Mouse (Mus musculus): Measurements from ENCODE around the gene Fate1. TPM values are rescaled to one million over a fixed set of nuclear protein-coding genes. Genes with fewer than 3 reads are reported as not detected.

The Fate1 gene
- polyA plus RNA-seq, 1 experiment from 2014 or later: not detected

- WGBS: 48% methylated on average over 2 of the region's 2 CpGs
- H3K9me3 ChIP-seq (replicated peaks): no peaks in the 10 kb centered on the region
- no peak overlapping the region for H3K27ac ChIP-seq
- H3K9ac ChIP-seq: no peak overlapping the region
- H3K4me2 ChIP-seq: no peak overlapping the region
- H3K27me3 ChIP-seq: no peaks in the 10 kb centered on the region; the same call in 1 of the 2 replicates
- no peak overlapping the region for H3K4me3 ChIP-seq
- H3K36me3 ChIP-seq: no peaks in the 10 kb centered on the region
- no peaks in the 10 kb centered on the region for H3K4me1 ChIP-seq (replicated peaks)
- no peak for ATAC-seq (replicated peaks; ENCODE audit: insufficient number of reproducible peaks, insufficient read depth, low FRiP score, low read depth)
Measured at GRCm38 (mm10) chrX:71983205-71983604, 10.4 kb downstream of the Fate1 start.

- 83% methylated on average over 1 of the region's 1 CpGs for WGBS
- no peak overlapping the region for H3K4me2 ChIP-seq
- no peak overlapping the region for H3K9ac ChIP-seq
- no peak for ATAC-seq (replicated peaks; ENCODE audit: insufficient number of reproducible peaks, insufficient read depth, low FRiP score, low read depth)
- no peaks in the 10 kb centered on the region for H3K4me1 ChIP-seq (replicated peaks)
- H3K4me3 ChIP-seq: no peak overlapping the region
- H3K36me3 ChIP-seq: no peaks in the 10 kb centered on the region
- H3K9me3 ChIP-seq (replicated peaks): no peaks in the 10 kb centered on the region
- H3K27me3 ChIP-seq: no peaks in the 10 kb centered on the region; the same call in 1 of the 2 replicates
- no peak overlapping the region for H3K27ac ChIP-seq
Measured at GRCm38 (mm10) chrX:71983775-71984174, 11.0 kb downstream of the Fate1 start.

- ATAC-seq (replicated peaks; ENCODE audit: insufficient number of reproducible peaks, insufficient read depth, low FRiP score, low read depth): no peak
- H3K4me1 ChIP-seq (replicated peaks): no peaks in the 10 kb centered on the region
- H3K9ac ChIP-seq: no peak within 1 kb of the TSS
- 73% methylated on average over 3 of the region's 3 CpGs for WGBS
- H3K4me3 ChIP-seq: no peak within 1 kb of the TSS
- H3K9me3 ChIP-seq (replicated peaks): no peaks in the 10 kb centered on the region
- H3K36me3 ChIP-seq: no peaks in the 10 kb centered on the region
- H3K4me2 ChIP-seq: no peak within 1 kb of the TSS
- H3K27me3 ChIP-seq: peaks cover 5% of the 10 kb centered on the region
- H3K27ac ChIP-seq: no peak within 1 kb of the TSS
Measured at GRCm38 (mm10) chrX:71991549-71991948, 18.8 kb downstream of the Fate1 start, which contains the start of gene Cnga2. Gene Cnga2, plus strand, starts transcription at chrX:71991849.

- WGBS: 40% methylated on average over 1 of the region's 1 CpGs
- H3K36me3 ChIP-seq: no peaks in the 10 kb centered on the region
- no peak overlapping the region for H3K9ac ChIP-seq
- H3K4me3 ChIP-seq: no peak overlapping the region
- no peak overlapping the region for H3K4me2 ChIP-seq
- no peaks in the 10 kb centered on the region for H3K4me1 ChIP-seq (replicated peaks)
- H3K27ac ChIP-seq: no peak overlapping the region
- peaks cover 5% of the 10 kb centered on the region; the same call in 1 of the 2 replicates for H3K27me3 ChIP-seq
- no peaks in the 10 kb centered on the region for H3K9me3 ChIP-seq (replicated peaks)
- ATAC-seq (replicated peaks; ENCODE audit: insufficient number of reproducible peaks, insufficient read depth, low FRiP score, low read depth): no peak
Measured at GRCm38 (mm10) chrX:71995972-71996371, 23.2 kb downstream of the Fate1 start.

- H3K4me2 ChIP-seq: no peak overlapping the region
- H3K36me3 ChIP-seq: no peaks in the 10 kb centered on the region
- no peaks in the 10 kb centered on the region for H3K4me1 ChIP-seq (replicated peaks)
- no peak overlapping the region for H3K9ac ChIP-seq
- no peaks in the 10 kb centered on the region for H3K9me3 ChIP-seq (replicated peaks)
- no peaks in the 10 kb centered on the region for H3K27me3 ChIP-seq
- ATAC-seq (replicated peaks; ENCODE audit: insufficient number of reproducible peaks, insufficient read depth, low FRiP score, low read depth): no peak
- no peak overlapping the region for H3K27ac ChIP-seq
- H3K4me3 ChIP-seq: no peak overlapping the region
Measured at GRCm38 (mm10) chrX:72009930-72010329, 37.1 kb downstream of the Fate1 start.

GRCm38 (mm10) chrX:72012236-72012635, 39.5 kb downstream of the Fate1 start:
- ATAC-seq (replicated peaks; ENCODE audit: insufficient number of reproducible peaks, insufficient read depth, low FRiP score, low read depth): 0 out of 2 replicates have a peak, but pooled peaks have one; percentile 64
- Histone ChIP-seq H3K4me1 (replicated peaks) (no peaks in the 10 kb centered on the region), H3K27ac (peak overlapping the region; percentile 42), H3K36me3 (no peaks in the 10 kb centered on the region), H3K9ac (no peak overlapping the region), H3K9me3 (replicated peaks) (no peaks in the 10 kb centered on the region), H3K4me2 (no peak overlapping the region), H3K4me3 (no peak overlapping the region), H3K27me3 (no peaks in the 10 kb centered on the region)
- 47% methylated on average over 9 of the region's 9 CpGs for WGBS

- 21% methylated on average over 3 of the region's 3 CpGs for WGBS
- no peaks in the 10 kb centered on the region for H3K4me1 ChIP-seq (replicated peaks)
- H3K4me2 ChIP-seq: no peak overlapping the region
- H3K9ac ChIP-seq: no peak overlapping the region
- no peak for ATAC-seq (replicated peaks; ENCODE audit: insufficient number of reproducible peaks, insufficient read depth, low FRiP score, low read depth)
- H3K9me3 ChIP-seq (replicated peaks): no peaks in the 10 kb centered on the region
- no peaks in the 10 kb centered on the region for H3K27me3 ChIP-seq
- H3K36me3 ChIP-seq: no peaks in the 10 kb centered on the region
- no peak overlapping the region for H3K4me3 ChIP-seq
- H3K27ac ChIP-seq: no peak overlapping the region
Measured at GRCm38 (mm10) chrX:72012804-72013203, 40.0 kb downstream of the Fate1 start.

GRCm38 (mm10) chrX:72022241-72022640, 49.5 kb downstream of the Fate1 start:
- Histone ChIP-seq H3K4me1 (replicated peaks) (no peaks in the 10 kb centered on the region), H3K4me3 (no peak overlapping the region), H3K27ac (no peak overlapping the region), H3K9ac (no peak overlapping the region), H3K9me3 (replicated peaks) (no peaks in the 10 kb centered on the region), H3K27me3 (no peaks in the 10 kb centered on the region), H3K4me2 (no peak overlapping the region), H3K36me3 (no peaks in the 10 kb centered on the region)
- 79% methylated on average over 1 of the region's 1 CpGs for WGBS
- no peak for ATAC-seq (replicated peaks; ENCODE audit: insufficient number of reproducible peaks, insufficient read depth, low FRiP score, low read depth)

GRCm38 (mm10) chrX:72022750-72023398, 50.1 kb downstream of the Fate1 start:
- H3K4me1 ChIP-seq (replicated peaks): no peaks in the 10 kb centered on the region
- no peak overlapping the region for H3K27ac ChIP-seq
- no peaks in the 10 kb centered on the region for H3K36me3 ChIP-seq
- H3K27me3 ChIP-seq: no peaks in the 10 kb centered on the region
- H3K9me3 ChIP-seq (replicated peaks): no peaks in the 10 kb centered on the region
- WGBS: 35% methylated on average over 10 of the region's 10 CpGs
- no peak overlapping the region for H3K4me3 ChIP-seq
- H3K9ac ChIP-seq: no peak overlapping the region
- H3K4me2 ChIP-seq: no peak overlapping the region
- no peak for ATAC-seq (replicated peaks; ENCODE audit: insufficient number of reproducible peaks, insufficient read depth, low FRiP score, low read depth)

GRCm38 (mm10) chrX:72023542-72023941, 50.8 kb downstream of the Fate1 start:
- Histone ChIP-seq H3K36me3 (no peaks in the 10 kb centered on the region), H3K27me3 (no peaks in the 10 kb centered on the region), H3K9me3 (replicated peaks) (no peaks in the 10 kb centered on the region), H3K4me3 (no peak overlapping the region), H3K4me2 (no peak overlapping the region), H3K27ac (no peak overlapping the region), H3K4me1 (replicated peaks) (no peaks in the 10 kb centered on the region), H3K9ac (no peak overlapping the region)
- WGBS: 67% methylated on average over 3 of the region's 3 CpGs
- ATAC-seq (replicated peaks; ENCODE audit: insufficient number of reproducible peaks, insufficient read depth, low FRiP score, low read depth): no peak

Measured in heart, embryonic 15.5 days (tissue).